Mouse (Mus musculus): ENCODE results near the gene Cadm4.
"Not testable (repeated sequence)": the region's sequence is repeated elsewhere in the genome, so short reads cannot be mapped to it uniquely, and the experiment has no call there.

Gene Cadm4

DNA sequence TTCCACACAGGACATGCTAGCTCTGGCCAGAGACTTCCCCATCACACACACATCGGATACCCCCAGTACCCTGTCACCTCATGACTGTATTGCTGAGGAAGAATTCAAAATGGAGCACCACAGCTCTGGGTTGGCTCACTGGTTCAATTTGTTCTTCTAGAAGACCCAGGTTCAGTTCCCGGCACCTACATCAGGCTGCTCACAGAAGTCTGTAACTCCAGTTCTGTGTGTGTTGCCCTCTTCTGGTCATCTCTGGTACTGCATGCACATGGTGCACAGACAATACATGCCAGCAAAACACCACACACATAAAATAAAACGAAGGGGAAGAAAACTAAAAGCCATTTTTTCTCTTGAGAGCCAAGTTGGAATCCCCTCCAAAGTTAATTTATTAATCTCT, 12.7 kb upstream of the Cadm4 start:
- peak; percentile 36 to 53 for DNase-seq

DNA sequence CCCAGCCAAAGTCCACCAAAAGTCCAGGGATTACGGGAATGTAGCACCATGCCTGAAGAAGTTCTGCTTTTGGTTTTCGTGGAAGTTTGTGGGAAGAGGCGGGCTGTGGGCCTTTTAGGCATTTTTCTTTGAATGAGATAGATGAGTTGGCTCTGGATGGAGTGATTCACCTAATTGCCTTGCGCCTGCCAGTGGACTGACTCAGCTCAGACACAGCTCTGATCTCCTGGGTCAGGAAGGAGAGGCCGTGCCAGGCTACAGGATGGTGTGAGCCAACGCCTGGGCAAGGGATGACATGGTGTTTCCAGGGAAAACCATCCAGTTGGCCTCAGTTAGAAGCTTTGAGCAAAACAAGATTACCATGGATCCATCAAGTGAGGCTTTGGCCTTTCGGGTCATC, 11.5 kb upstream of the Cadm4 start:
- DNase-seq: peak; percentile 37 to 54

- DNase-seq: peak; percentile 47 to 51
Measured at GRCm38 (mm10) chr7:24472442-24472841, 9.4 kb upstream of the Cadm4 start.

- peak; percentile 51 to 67 for DNase-seq
Measured at GRCm38 (mm10) chr7:24472937-24473336, 8.9 kb upstream of the Cadm4 start.

GRCm38 (mm10) chr7:24473913-24474529, 7.8 kb upstream of the Cadm4 start:
- peak; percentile 87 to 89 for DNase-seq

DNA sequence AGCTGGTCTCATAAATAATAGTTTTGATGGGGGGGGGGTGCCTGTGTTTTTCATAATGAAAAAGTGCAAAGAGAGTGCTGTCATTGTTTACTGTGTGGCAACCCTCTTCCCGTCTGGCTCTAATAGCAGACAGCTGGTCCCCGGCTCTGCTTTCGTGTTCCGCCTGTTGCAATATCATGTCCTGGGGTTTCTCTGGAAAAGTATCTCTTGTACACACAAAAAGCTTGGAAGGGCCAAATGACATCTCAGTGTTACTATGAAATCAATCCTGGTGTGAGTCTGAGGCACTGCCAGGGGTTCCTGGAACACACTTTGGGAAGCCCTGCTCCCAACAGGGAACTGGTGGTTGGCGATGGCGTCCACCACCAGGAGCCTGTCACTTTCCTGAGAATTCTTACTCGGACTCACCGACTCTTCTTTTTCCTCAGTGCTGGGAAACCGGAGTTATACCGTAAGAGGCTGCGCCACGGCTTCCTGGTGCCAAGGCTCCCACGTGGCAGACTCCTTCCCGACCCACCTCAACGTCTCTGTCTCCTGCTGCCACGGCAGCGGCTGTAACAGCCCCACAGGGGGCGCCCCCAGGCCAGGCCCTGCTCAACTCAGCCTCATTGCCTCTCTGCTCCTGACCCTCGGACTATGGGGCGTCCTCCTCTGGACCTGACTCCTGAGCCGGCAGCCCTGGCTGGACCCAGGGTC, 6.9 kb upstream of the Cadm4 start:
- peak; percentile 69 to 75 for DNase-seq

DNA sequence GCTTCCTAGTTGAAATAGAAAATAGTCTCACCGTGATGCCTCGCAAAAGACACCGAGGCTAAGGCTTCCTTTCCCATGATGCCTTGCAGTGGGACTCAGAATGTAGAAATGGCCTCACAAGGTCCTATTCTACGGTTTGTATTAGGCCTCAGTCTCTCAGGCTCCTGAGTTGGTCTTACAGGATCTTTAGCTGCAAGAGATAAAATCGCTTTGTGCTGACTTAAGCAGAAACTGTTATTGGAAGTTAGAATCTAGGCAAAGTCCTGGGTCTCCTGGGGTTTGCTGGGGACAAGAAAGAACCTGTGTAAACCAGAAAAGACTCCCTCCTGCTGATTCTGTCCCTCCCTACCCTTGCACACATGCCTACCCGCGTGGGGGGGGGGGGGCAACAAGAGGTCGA, 5.5 kb upstream of the Cadm4 start:
- no peak for DNase-seq

DNA sequence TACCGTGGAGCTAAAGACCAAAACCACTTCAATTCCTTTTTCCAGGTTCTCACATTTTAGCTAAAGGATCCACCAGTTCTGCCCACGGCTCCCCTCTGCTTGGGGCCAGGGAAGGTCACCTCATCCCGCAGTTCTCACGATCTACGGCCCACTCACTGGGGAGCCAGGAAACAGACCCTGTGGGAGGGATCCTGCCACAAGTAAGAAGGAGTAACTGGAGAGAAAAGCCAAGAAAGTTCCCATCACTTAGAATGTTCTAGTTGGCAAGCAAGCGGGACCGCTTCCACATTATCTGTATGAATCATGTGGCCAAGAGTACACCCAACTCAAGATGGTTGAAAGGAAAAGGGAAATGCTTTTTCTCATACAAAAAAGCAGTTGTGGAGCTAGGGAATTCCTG, 5.0 kb upstream of the Cadm4 start:
- DNase-seq: no peak

GRCm38 (mm10) chr7:24478911-24479310, 2.9 kb upstream of the Cadm4 start:
- DNase-seq: no peak

DNA sequence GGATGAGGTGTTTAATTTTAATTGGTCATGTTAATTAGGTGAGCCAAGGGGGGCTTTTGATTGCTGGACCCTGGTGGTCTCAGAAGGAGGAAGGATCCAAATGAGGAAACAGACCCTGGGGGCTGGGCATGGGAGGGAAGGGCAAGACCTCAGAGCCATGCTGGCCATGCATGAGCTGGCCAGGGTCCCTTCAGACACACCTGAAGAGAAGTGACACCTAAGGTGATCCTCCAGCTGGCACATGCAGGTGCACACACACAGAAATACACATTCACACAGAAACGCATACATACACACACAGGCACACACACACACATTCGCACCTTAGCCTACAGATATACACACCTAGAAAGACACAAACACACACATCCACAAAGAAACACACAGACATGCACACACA, 2.1 kb upstream of the Cadm4 start:
- no peak for DNase-seq

DNA sequence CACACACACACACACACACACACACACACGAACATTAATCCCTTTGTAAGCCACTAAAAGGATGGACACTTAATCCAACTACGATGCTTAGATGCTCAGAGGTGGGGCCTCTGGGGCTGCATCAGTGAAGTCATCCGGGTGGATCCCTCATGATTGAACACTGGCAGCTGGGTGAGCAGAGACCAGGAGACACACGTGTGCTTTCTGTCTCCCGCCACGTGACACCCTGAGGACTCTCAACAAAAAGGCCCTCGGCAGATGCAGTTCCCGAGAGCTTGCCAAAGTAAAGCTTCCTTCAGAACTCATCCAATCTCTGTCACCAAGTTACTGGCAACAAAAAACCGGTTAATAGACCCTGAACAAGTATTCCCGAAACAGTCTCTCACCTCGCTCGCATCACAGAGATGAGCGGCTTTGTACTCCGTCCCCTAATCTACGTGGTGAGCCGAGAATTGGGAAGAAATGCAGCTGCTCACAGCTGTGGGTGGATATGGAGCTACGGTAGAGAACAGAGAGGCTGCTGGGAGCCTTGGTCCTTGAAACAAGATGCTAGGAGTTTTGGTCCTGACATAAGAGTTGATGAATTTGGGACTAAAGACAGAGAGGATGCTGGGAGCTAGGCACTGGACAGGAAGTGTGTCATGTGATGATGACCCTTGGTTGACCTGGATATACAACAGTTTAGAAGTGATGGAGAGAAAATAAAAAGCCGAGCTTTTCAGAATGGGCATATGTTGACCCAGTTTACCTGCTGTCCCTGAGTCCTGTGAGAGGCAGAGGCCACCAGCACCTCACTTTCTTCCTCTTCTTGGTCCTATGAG, 1.5 kb upstream of the Cadm4 start:
- peak in 1 of 2 experiments; percentile 38 for DNase-seq

- peak in 1 of 2 experiments; percentile 61 for DNase-seq
Measured at GRCm38 (mm10) chr7:24480986-24481473, 793 bp upstream of the Cadm4 start.

DNA sequence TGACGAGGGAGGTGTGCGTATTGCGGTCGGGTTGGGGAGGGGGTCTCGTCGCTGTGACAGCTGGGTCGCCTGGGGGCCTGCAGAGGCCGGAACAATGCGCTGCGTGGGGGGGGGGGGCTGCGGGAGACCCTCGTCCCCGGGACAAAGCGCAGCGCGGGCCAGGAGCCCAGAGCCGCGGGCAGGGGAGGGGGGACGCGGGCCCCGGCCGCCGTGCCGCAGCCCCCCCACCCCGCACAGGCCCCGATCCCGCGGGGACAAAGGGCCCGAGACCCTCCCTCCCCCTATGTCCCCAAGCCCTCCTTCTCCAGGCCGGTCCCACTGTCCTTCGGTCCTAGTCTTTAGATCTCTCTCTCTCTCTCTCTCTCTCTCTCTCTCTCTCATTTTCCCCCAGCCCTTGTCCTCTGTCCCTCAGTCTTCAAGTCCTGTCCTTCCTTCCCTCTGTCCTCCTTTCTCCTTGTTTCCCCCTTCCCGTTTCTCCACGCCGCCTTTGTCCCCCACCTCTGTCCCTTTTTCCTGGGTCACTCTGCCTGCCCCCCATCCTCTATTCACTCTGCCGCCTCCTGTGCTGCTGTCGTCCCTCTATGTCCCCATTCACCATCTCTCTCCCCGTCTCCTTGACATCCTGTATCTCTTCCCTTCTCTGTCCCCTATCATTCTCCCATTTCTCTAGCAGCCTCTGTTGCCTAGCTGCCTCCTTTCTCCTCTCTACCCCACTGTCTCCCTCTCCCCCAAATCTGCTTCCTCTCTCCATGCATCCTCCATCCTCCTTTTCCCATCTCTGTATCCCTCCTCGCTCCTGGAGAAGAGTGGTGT, 591 bp downstream of the Cadm4 start:
- no peak for DNase-seq

DNA sequence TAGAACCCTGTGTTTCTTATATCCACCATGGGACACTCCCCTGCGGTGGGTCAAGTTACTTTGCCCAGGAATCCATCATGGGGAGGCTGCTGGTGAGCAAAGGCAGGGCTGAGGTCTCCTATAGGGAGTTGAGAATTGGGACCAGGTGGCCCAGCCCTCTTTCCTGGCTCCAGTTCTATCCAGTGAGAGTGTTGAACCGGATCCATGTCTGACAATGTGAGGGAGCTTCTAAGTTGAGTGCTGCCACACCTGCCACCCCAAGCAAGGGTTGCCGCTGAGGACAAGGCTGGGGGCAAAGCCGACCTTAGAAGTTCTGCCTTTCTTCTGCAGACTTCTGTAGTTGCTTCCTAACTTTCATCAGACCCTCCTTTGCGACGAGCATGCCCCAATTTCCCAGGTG, 1.5 kb downstream of the Cadm4 start:
- not testable (repeated sequence) for DNase-seq

DNA sequence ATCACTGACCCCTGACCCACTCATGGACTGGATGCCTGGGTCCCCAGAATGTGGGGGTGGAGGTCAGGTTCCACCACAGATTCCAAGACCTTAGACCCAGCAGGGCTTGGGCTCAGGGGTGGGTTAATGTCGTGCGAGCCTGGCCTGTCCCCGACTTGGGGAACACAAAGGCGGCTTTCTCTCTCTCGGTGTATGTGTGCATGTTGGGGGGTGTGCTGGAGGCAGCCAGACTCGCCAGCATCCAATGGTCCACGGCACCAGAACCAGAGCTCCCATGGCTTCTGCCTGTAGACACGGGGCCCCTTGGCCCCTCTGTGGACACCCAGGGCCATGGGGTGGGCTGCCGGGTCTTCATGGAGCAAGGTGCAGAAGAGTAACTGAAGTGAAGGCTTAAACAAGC, 3.7 kb downstream of the Cadm4 start:
- no peak for DNase-seq

DNA sequence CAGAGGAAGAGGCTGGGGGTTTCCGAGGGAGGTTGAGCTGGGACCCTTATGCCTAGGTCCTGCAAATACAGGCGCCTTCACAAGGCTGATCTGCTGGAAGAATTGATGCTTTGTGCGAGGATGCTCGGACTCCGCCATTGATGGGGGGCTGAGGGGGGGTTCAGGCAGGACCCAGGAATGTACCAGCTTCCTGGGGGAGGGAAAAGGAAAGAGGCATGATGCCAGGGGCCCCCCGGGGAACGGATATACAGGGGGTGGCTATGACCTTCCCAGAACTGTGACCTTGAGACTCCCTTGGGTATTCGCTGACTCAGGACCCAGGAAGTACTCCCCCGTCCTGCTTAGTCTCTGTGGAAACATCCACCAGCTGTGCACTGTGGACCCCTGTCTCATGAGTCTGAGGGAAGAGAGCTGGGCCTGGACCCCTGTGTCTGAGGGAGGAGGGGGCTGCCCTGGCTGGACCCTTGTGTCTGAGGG, 4.9 kb downstream of the Cadm4 start:
- DNase-seq: peak; percentile 58 to 62

DNA sequence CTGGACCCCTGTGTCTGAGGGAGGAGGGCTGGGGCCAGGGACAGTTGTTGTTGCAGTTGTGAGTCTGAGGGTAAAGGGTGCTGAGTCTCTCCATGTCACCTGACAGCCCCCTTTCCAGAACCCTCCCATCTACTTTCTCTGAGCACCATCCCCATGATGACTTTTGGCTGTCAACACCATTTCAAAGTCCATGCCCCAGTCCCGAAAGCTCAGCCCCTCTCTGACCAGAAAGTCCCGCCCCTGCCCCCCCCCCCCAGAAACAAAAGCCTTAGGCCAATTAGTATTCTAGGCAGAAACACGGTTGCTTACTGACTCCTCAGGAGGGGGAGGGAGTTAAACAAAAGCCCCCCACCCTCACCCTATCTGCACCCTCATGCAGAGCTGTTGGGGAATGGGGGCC, 5.6 kb downstream of the Cadm4 start:
- DNase-seq: no peak

DNA sequence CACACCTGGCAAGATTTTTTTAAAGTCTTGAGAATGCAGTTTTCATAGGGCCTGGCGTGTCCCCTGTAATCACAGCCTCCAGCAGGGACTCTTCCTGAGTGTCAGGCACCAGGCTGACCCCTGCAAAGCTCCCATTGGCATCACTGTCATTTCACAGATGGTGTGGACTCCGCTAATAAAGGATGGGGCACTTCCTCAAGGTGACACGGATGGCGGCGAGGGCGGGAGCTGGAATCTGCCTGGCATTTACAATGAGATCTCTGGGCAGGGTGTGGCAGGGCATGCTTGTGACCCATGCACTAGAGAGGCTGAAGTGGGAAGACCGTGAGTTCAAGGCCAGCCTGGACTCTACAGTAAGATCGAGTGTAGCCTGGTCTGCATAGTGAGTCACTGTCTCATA, 6.5 kb downstream of the Cadm4 start:
- peak; percentile 67 for DNase-seq

DNA sequence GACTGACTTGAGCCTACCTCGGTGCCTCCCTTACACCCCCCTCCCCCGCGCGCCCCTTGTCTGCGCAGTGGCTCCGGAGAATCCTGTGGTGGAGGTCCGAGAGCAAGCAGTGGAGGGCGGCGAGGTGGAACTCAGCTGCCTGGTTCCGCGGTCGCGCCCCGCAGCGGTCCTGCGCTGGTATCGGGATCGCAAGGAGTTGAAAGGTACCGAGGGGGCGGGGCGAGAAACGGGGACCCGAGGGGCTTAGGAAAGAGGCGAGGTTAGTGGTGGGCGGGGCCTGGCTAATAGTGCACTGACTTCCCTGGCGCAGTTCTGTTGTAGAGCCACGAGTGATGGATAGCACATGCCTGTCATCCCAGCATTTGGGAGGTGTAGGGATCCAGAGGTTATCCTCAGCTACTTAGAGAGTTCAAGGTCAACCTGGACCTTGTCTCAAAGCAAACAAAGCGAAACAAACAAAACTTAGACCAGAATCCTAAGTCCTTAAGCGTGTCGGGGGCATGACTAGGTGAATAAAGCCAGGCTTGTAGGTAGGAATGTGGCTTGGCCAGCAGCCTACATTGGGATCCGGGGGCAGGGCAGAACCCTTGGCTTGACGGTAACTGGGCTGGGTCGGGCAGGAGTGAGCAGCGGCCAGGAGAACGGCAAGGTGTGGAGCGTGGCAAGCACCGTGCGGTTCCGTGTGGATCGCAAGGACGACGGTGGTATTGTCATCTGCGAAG, 18.2 kb downstream of the Cadm4 start:
- no peak for DNase-seq

- peak; percentile 66 to 77 for DNase-seq
Measured at GRCm38 (mm10) chr7:24500929-24501328, 19.1 kb downstream of the Cadm4 start.

- peak; percentile 68 for DNase-seq
Measured at GRCm38 (mm10) chr7:24501492-24501891, 19.7 kb downstream of the Cadm4 start.

- DNase-seq: peak in 1 of 2 experiments; percentile 49
Measured at GRCm38 (mm10) chr7:24504004-24504403, 22.2 kb downstream of the Cadm4 start.

Data from cerebellum, postnatal 10 days (tissue).